Comparison of ENCODE assay signal across 1 mouse cellular context in the genomic region with DNA sequence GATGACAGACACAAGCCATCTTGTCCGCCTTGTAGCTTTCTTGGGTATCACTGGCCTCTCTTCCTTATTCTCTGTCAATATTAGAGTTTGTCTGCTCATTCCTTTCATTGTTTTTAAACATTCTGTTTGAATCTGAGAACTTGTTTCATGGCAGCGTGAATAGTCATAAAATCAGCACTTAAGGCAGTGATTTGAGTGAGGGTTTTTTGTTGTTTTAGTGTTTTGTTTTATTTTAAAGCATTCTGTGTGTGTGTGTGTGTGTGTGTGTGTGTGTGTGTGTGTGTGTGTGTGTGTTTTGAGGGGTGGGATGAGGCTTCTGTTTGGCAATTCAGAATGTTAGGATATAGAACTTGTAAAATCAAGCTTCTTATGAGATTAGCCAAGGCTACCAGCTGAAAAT.
A peak's percentile ranks its signal among the peaks of the same experiment; 100 is the strongest.
TF ChIP-seq lines count a peak whose summit lies in the region.

No protein-coding gene starts in this region.

TF ChIP-seq in MEL, 35 proteins besides CTCF, POLR2A, EP300 and RAD21:
- TF ChIP-seq BHLHE40 (IDR thresholded peaks at IDR 0.05; ENCODE audit: borderline replicate concordance, low read depth, low read length): no peak
- peak; percentile 64; the same call in 1 of the 2 replicates for TF ChIP-seq ZKSCAN1 (IDR thresholded peaks at IDR 0.05; ENCODE audit: low read depth, low read length)
TF ChIP-seq in MEL: peak in this region for 1.
